Mouse (Mus musculus) thymus, postnatal 14 days (tissue): ENCODE results near the gene Papolb.

Source experiments
- DNase-seq: peaks from one replicate; pipeline ENCODE4 v3.0.0; 2021

The Papolb gene

GRCm38 (mm10) chr5:142512112-142512511, 17.8 kb downstream of the Papolb start:
- DNase-seq: no peak

- DNase-seq: no peak
Observed at GRCm38 (mm10) chr5:142510061-142510414, 19.8 kb downstream of the Papolb start.

GRCm38 (mm10) chr5:142509141-142510060, 20.5 kb downstream of the Papolb start:
- DNase-seq: no peak

GRCm38 (mm10) chr5:142505695-142506423, 24.0 kb downstream of the Papolb start:
- no peak for DNase-seq

GRCm38 (mm10) chr5:142504175-142504574, 25.7 kb downstream of the Papolb start:
- no peak for DNase-seq

- DNase-seq: peak; percentile 63
Observed at GRCm38 (mm10) chr5:142502414-142502813, 27.5 kb downstream of the Papolb start.

GRCm38 (mm10) chr5:142500918-142501317, 29.0 kb downstream of the Papolb start:
- DNase-seq: peak; percentile 22

- DNase-seq: peak; percentile 33
Observed at GRCm38 (mm10) chr5:142498964-142499363, 30.9 kb downstream of the Papolb start.

GRCm38 (mm10) chr5:142495321-142496096, 34.4 kb downstream of the Papolb start:
- DNase-seq: no peak

- no peak for DNase-seq
Observed at GRCm38 (mm10) chr5:142493307-142493706, 36.6 kb downstream of the Papolb start.

GRCm38 (mm10) chr5:142489955-142490707, 39.7 kb downstream of the Papolb start:
- DNase-seq: no peak

- no peak for DNase-seq
Observed at GRCm38 (mm10) chr5:142486654-142487053, 43.2 kb downstream of the Papolb start.

- DNase-seq: no peak
Observed at GRCm38 (mm10) chr5:142483581-142483980, 46.3 kb downstream of the Papolb start.

GRCm38 (mm10) chr5:142482512-142482911, 47.4 kb downstream of the Papolb start:
- DNase-seq: peak; percentile 43

GRCm38 (mm10) chr5:142478829-142479435, 50.9 kb downstream of the Papolb start:
- peak; percentile 75 for DNase-seq

GRCm38 (mm10) chr5:142477866-142478615, 51.8 kb downstream of the Papolb start:
- no peak for DNase-seq

- no peak for DNase-seq
Observed at GRCm38 (mm10) chr5:142477346-142477745, 52.5 kb downstream of the Papolb start.
